Mouse (Mus musculus) central nervous system, embryonic 11.5 days (tissue): ENCODE data around the gene Icam2. TPM values are rescaled to one million over a fixed set of nuclear protein-coding genes. Genes with fewer than 3 reads are reported as not detected.

Experiments
- polyA plus RNA-seq: library from polyadenylated mRNA; depleted of rRNA; stranded (reverse); fragments of >200 nt; gene quantifications from 2 replicates; pipeline ENCODE4 v1.2.3, GENCODE M21; 2012; rRNA removed

The Icam2 gene
- polyA plus RNA-seq = 7.4 and 14.0 TPM in 2 replicates

GRCm38 (mm10) chr11:106387791-106388216, at the start of gene Icam2:
TSS of gene Icam2 (minus strand) at chr11:106388075.

DNA sequence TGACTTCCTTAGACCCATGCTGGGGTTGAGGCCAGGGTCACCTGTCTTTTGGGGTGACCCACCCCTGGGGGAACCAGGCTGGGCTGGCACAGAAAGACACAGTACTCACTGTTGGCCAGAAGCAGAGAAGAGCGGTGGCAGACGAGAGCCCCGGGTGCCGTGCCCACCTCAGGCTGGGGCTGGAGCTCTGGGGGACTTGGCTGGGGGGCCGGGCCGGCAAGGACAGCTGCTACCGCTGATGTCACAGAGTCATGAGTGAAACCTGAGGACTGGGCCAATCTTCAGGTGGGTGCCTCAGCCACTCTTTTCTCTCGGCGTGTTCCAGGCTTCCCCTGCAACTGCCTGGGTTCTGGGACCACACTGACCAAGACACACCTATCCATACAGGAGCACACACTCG, 22.5 kb downstream of the Icam2 start, which contains the start of gene Prr29:
TSS of gene Prr29 (plus strand) at position 107 of the 400 bp plus-strand sequence.

DNA sequence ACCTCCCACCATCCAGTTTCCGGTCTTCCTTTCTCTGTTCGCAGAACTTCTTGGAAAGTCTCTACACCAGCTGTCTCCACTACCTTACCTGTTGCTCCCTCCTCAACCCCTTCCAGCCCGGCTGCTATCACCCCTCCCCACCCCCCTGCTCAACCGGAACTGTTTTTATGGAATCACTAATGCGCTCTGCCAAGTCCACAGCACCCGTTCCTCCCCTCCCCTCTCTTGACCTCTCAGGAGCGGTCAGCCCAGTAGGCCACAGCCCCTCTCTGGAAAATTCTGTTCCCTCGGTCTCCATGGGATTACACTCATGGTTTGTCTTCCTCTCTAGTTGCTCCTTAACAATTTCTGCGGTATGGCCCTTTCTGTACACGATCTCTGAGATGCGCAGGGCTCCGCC, 34.7 kb downstream of the Icam2 start, which contains the start of gene Scn4a:
TSS of gene Scn4a (minus strand) at position 101 of the 400 bp plus-strand sequence.

Other genes with a start within 250 kb of the Icam2 start
- not detected in 2 replicates for gene Gm10840, start 227.2 kb downstream of the Icam2 start, polyA plus RNA-seq
- gene Limd2, start 227.2 kb downstream of the Icam2 start, polyA plus RNA-seq = 76.6 and 184 TPM in 2 replicates
- 27.4 and 46.8 TPM in 2 replicates for gene Strada, start 185.9 kb downstream of the Icam2 start, polyA plus RNA-seq
- gene Ccdc47, start 171.7 kb downstream of the Icam2 start, polyA plus RNA-seq = 56.0 and 102 TPM in 2 replicates
- 73.2 and 103 TPM in 2 replicates for gene Ddx42, start 171.1 kb downstream of the Icam2 start, polyA plus RNA-seq
- gene Ftsj3, start 132.0 kb downstream of the Icam2 start, polyA plus RNA-seq = 59.5 and 97.0 TPM in 2 replicates
- 256 and 300 TPM in 2 replicates for gene Psmc5, start 131.9 kb downstream of the Icam2 start, polyA plus RNA-seq
- 39.8 and 72.6 TPM in 2 replicates for gene Smarcd2, start 115.1 kb downstream of the Icam2 start, polyA plus RNA-seq
- 0.20 and 0.35 TPM in 2 replicates for gene Tcam1, start 111.4 kb downstream of the Icam2 start, polyA plus RNA-seq
- gene Gh, start 86.2 kb downstream of the Icam2 start, polyA plus RNA-seq = not detected in 2 replicates
- 0.50 and 1.2 TPM in 2 replicates for gene Cd79b, start 73.3 kb downstream of the Icam2 start, polyA plus RNA-seq
- gene Scn4a, start 34.8 kb downstream of the Icam2 start, polyA plus RNA-seq = 0.06 and 0.43 TPM in 2 replicates
- 0.05 and 0.07 TPM in 2 replicates for gene Prr29, start 22.6 kb downstream of the Icam2 start, polyA plus RNA-seq
- 7.8 and 8.8 TPM in 2 replicates for gene Ern1, start 99.8 kb upstream of the Icam2 start, polyA plus RNA-seq
- 9.3 and 9.8 TPM in 2 replicates for gene Tex2, start 225.3 kb upstream of the Icam2 start, polyA plus RNA-seq